ENCODE assay signal across 11 mouse cellular contexts in genomic region chr6:8769803-8770202, GRCm38 (mm10). TPM values are rescaled to one million over a fixed set of nuclear protein-coding genes. Genes with fewer than 3 reads are reported as not detected.
DNase-seq lines count a peak whose midpoint lies in the region; ATAC-seq and TF ChIP-seq lines count a peak whose summit lies in the region.
"Had no signal": no experiment of that assay in that cellular context is flagged by ENCODE, and none has a peak within 500 bp of the region (broad histone marks: within the 10 kb centered on the region; RNA-seq: fewer than 3 reads in every experiment).

No protein-coding gene starts in this region.

- no peak for TF ChIP-seq CTCF in lung, embryonic 14.5 days (IDR thresholded peaks at IDR 0.05; ENCODE audit: low read depth)
- no peak for TF ChIP-seq CTCF in small intestine, adult 2 months (IDR thresholded peaks at IDR 0.05; ENCODE audit: extremely low read depth, insufficient read length, insufficient replicate concordance, low read depth, low read length)
- TF ChIP-seq CTCF in cerebellum, adult 2 months (IDR thresholded peaks at IDR 0.05; ENCODE audit: borderline replicate concordance, insufficient read depth, low read depth, low read length), result no peak
- TF ChIP-seq CTCF in forebrain, postnatal 0 days (IDR thresholded peaks at IDR 0.05; ENCODE audit: low read depth), result no peak

- peaks cover 3 to 5% of the 10 kb centered on the region in 2 experiments; a peak in 1 of 4 replicates for H3K4me1 ChIP-seq in heart, embryonic 14.5 days (ENCODE audit: control insufficient read depth in 2 of 2, insufficient read depth in 2 of 2, low read length in 2 of 2)
- H3K4me1 ChIP-seq in heart, embryonic 11.5 days (ENCODE audit: control insufficient read depth, insufficient read depth, low read length), result 0 out of 2 replicates have a peak, but pooled peaks cover 5% of the 10 kb centered on the region
- 0 out of 2 replicates have a peak, but pooled peaks cover 10% of the 10 kb centered on the region for H3K4me1 ChIP-seq in lung, embryonic 14.5 days (ENCODE audit: insufficient read depth)
- H3K4me1 ChIP-seq in liver, embryonic 15.5 days (replicated peaks), result peaks cover 10% of the 10 kb centered on the region
- H3K4me1 ChIP-seq in small intestine, adult 2 months (ENCODE audit: control insufficient read depth, insufficient read depth, insufficient read length, low read length), result peaks cover 4% of the 10 kb centered on the region; the same call in 1 of the 2 replicates
- no peaks in the 10 kb centered on the region; the same call in 1 of the 2 replicates for H3K4me1 ChIP-seq in cerebellum, adult 2 months (ENCODE audit: control insufficient read depth, insufficient read depth, low read length)
- no peaks in the 10 kb centered on the region for H3K4me1 ChIP-seq in forebrain, postnatal 0 days (ENCODE audit: insufficient read depth)

- no peaks in the 10 kb centered on the region for H3K9me3 ChIP-seq in heart, embryonic 14.5 days (ENCODE audit: control insufficient read depth, low read length)
- no peaks in the 10 kb centered on the region for H3K9me3 ChIP-seq in heart, embryonic 11.5 days (replicated peaks; ENCODE audit: control insufficient read depth, low read length)
- H3K9me3 ChIP-seq in lung, embryonic 14.5 days (ENCODE audit: low read depth, low read length), result no peaks in the 10 kb centered on the region
- H3K9me3 ChIP-seq in liver, embryonic 15.5 days (replicated peaks), result no peaks in the 10 kb centered on the region
- H3K9me3 ChIP-seq in forebrain, postnatal 0 days (ENCODE audit: low read length), result no peaks in the 10 kb centered on the region

- H3K4me3 ChIP-seq in heart, embryonic 14.5 days (ENCODE audit: control insufficient read depth in 1 of 2, insufficient read depth in 1 of 2, low read depth in 1 of 2, low read length in 2 of 2), result no peak overlapping the region
- no peak overlapping the region for H3K4me3 ChIP-seq in heart, embryonic 11.5 days (ENCODE audit: low read depth, low read length)
- H3K4me3 ChIP-seq in lung, embryonic 14.5 days (ENCODE audit: low read depth, low read length), result no peak overlapping the region
- no peak overlapping the region for H3K4me3 ChIP-seq in liver, embryonic 15.5 days (replicated peaks)
- H3K4me3 ChIP-seq in small intestine, adult 2 months (ENCODE audit: low read depth, low read length), result no peak overlapping the region
- H3K4me3 ChIP-seq in cerebellum, adult 2 months (replicated peaks; ENCODE audit: insufficient read depth, low read depth, low read length), result no peak overlapping the region
- no peak overlapping the region for H3K4me3 ChIP-seq in forebrain, postnatal 0 days (ENCODE audit: low read depth, low read length)
- H3K4me3 ChIP-seq: left cerebral cortex, adult 2 months had no signal

- peak; percentile 24 for DNase-seq in lung, embryonic 14.5 days
- DNase-seq in lung, postnatal 14 days, result no peak
- no peak for DNase-seq in cerebellum, adult 2 months
- no peak for DNase-seq in forebrain, postnatal 0 days
- DNase-seq: cerebellum, postnatal 25 days; right cerebral cortex, postnatal 25 days had no signal

- H3K27me3 ChIP-seq in heart, embryonic 14.5 days (ENCODE audit: control insufficient read depth, insufficient read depth, low read length), result no peaks in the 10 kb centered on the region
- no peaks in the 10 kb centered on the region for H3K27me3 ChIP-seq in heart, embryonic 11.5 days (ENCODE audit: control insufficient read depth, insufficient read depth, low read length)
- no peaks in the 10 kb centered on the region for H3K27me3 ChIP-seq in lung, embryonic 14.5 days (ENCODE audit: insufficient read depth, low read length)
- no peaks in the 10 kb centered on the region for H3K27me3 ChIP-seq in liver, embryonic 15.5 days
- H3K27me3 ChIP-seq in small intestine, adult 2 months (ENCODE audit: control insufficient read depth, insufficient read depth, low read length), result no peaks in the 10 kb centered on the region
- no peaks in the 10 kb centered on the region for H3K27me3 ChIP-seq in cerebellum, adult 2 months (ENCODE audit: control insufficient read depth, insufficient read depth, low read length)
- no peaks in the 10 kb centered on the region for H3K27me3 ChIP-seq in forebrain, postnatal 0 days (ENCODE audit: insufficient read depth, low read length)

- no peak for ATAC-seq in heart, embryonic 14.5 days (ENCODE audit: insufficient number of reproducible peaks, insufficient read depth, low FRiP score, low read depth)
- ATAC-seq in heart, embryonic 11.5 days (replicated peaks; ENCODE audit: insufficient number of reproducible peaks, low FRiP score, low TSS enrichment), result no peak
- no peak; the same call in 1 of the 2 replicates for ATAC-seq in lung, embryonic 14.5 days (ENCODE audit: insufficient read depth)
- peak; percentile 54 for ATAC-seq in liver, embryonic 15.5 days (ENCODE audit: insufficient read depth)
- no peak for ATAC-seq in forebrain, postnatal 0 days

- no peak overlapping the region for H3K9ac ChIP-seq in heart, embryonic 14.5 days (ENCODE audit: low read length)
- H3K9ac ChIP-seq in heart, embryonic 11.5 days (ENCODE audit: low read depth, low read length), result no peak overlapping the region
- H3K9ac ChIP-seq in lung, embryonic 14.5 days, result no peak overlapping the region
- H3K9ac ChIP-seq in liver, embryonic 15.5 days, result no peak overlapping the region
- H3K9ac ChIP-seq in forebrain, postnatal 0 days, result no peak overlapping the region

- TF ChIP-seq POLR2A in small intestine, adult 2 months (IDR thresholded peaks at IDR 0.05; ENCODE audit: low read depth, low read length), result no peak
- no peak for TF ChIP-seq POLR2A in cerebellum, adult 2 months (IDR thresholded peaks at IDR 0.05; ENCODE audit: borderline replicate concordance, insufficient read depth, low read length)

- peak overlapping the region in 1 of 2 experiments; percentile 43; a peak in 2 of 4 replicates for H3K27ac ChIP-seq in heart, embryonic 14.5 days (replicated peaks in 1 of 2; ENCODE audit: control insufficient read depth in 1 of 2, insufficient read depth in 1 of 2, low read depth in 2 of 2, low read length in 2 of 2)
- no peak overlapping the region for H3K27ac ChIP-seq in heart, embryonic 11.5 days (ENCODE audit: low read depth, low read length)
- peak overlapping the region; percentile 7; the same call in 1 of the 2 replicates for H3K27ac ChIP-seq in lung, embryonic 14.5 days (ENCODE audit: low read depth)
- H3K27ac ChIP-seq in liver, embryonic 15.5 days (replicated peaks), result no peak overlapping the region
- H3K27ac ChIP-seq in small intestine, adult 2 months (ENCODE audit: insufficient read depth, low read depth, low read length), result peak overlapping the region; percentile 4
- H3K27ac ChIP-seq in cerebellum, adult 2 months (ENCODE audit: insufficient read depth, low read length), result no peak overlapping the region
- H3K27ac ChIP-seq in forebrain, postnatal 0 days (ENCODE audit: low read depth, low read length), result no peak overlapping the region
- H3K27ac ChIP-seq: left cerebral cortex, adult 2 months had no signal

- 0 out of 2 replicates have a peak overlapping the region, but pooled peaks have one; percentile 1 for H3K4me2 ChIP-seq in heart, embryonic 14.5 days (ENCODE audit: low read length)
- no peak overlapping the region for H3K4me2 ChIP-seq in heart, embryonic 11.5 days
- peak overlapping the region; percentile 20; the same call in 1 of the 2 replicates for H3K4me2 ChIP-seq in lung, embryonic 14.5 days
- H3K4me2 ChIP-seq in liver, embryonic 15.5 days, result peak overlapping the region; percentile 33
- H3K4me2 ChIP-seq in forebrain, postnatal 0 days (ENCODE audit: low read depth), result no peak overlapping the region

- 29% methylated on average over 6 of the region's 6 CpGs for WGBS in heart, embryonic 14.5 days
- 28% methylated on average over 6 of the region's 6 CpGs for WGBS in heart, embryonic 11.5 days (ENCODE audit: insufficient replicate concordance)
- WGBS in lung, embryonic 14.5 days, result 30% methylated on average over 6 of the region's 6 CpGs
- WGBS in liver, embryonic 15.5 days (ENCODE audit: insufficient replicate concordance), result 16% methylated on average over 6 of the region's 6 CpGs
- WGBS in small intestine, adult 2 months, result 67% methylated on average over 6 of the region's 6 CpGs
- 67% methylated on average over 6 of the region's 6 CpGs for WGBS in cerebellum, adult 2 months
- WGBS in forebrain, postnatal 0 days, result 49% methylated on average over 6 of the region's 6 CpGs

- H3K36me3 ChIP-seq in heart, embryonic 14.5 days (ENCODE audit: control insufficient read depth, insufficient read depth, low read length), result no peaks in the 10 kb centered on the region
- no peaks in the 10 kb centered on the region for H3K36me3 ChIP-seq in heart, embryonic 11.5 days (ENCODE audit: control insufficient read depth, insufficient read depth, low read length)
- H3K36me3 ChIP-seq in lung, embryonic 14.5 days (ENCODE audit: insufficient read depth), result no peaks in the 10 kb centered on the region
- H3K36me3 ChIP-seq in liver, embryonic 15.5 days (replicated peaks), result no peaks in the 10 kb centered on the region
- no peaks in the 10 kb centered on the region for H3K36me3 ChIP-seq in small intestine, adult 2 months (ENCODE audit: control insufficient read depth, insufficient read depth, low read length)
- peaks cover under 1% of the 10 kb centered on the region; the same call in 1 of the 2 replicates for H3K36me3 ChIP-seq in forebrain, postnatal 0 days (ENCODE audit: insufficient read depth)

RNA-seq across cellular contexts. Expression of gene Ica1, which starts 8.5 kb away (rescaled TPM):
- 26.0 and 29.3 TPM in 2 replicates for polyA plus RNA-seq in heart, embryonic 14.5 days (2014; fragmentation: Nextera tagmentation; extraction: Ambion mirVana)
- polyA plus RNA-seq in heart, embryonic 11.5 days (2014; fragmentation: Nextera tagmentation; extraction: Ambion mirVana), result 36.9 and 37.1 TPM in 2 replicates
- 35.4 and 40.8 TPM in 2 replicates for polyA plus RNA-seq in lung, embryonic 14.5 days (2014; fragmentation: Nextera tagmentation; extraction: Ambion mirVana)
- polyA plus RNA-seq in liver, embryonic 15.5 days (2015; fragmentation: Nextera tagmentation; extraction: Ambion mirVana), result 5.3 and 5.6 TPM in 2 replicates
- polyA plus RNA-seq in small intestine, adult 2 months (2012; rRNA removed), result 1.3 and 1.5 TPM in 2 replicates
- polyA plus RNA-seq in cerebellum, adult 2 months (2012; rRNA removed), result 36.1 and 37.8 TPM in 2 replicates
- total RNA-seq in forebrain, postnatal 0 days (2014; rRNA removed), result 64.4 and 72.5 TPM in 2 replicates
- 92.0 and 98.6 TPM in 2 replicates for polyA plus RNA-seq in forebrain, postnatal 0 days (2015; fragmentation: Nextera tagmentation; extraction: Ambion mirVana)

Comparison
In these comparisons a context has a peak if more than half of its experiments do, and no peak if none do; other contexts are left out.
1. H3K4me2 ChIP-seq: peak in heart, embryonic 14.5 days (single experiment), lung, embryonic 14.5 days (single experiment) and liver, embryonic 15.5 days (single experiment); none in heart, embryonic 11.5 days (single experiment) and forebrain, postnatal 0 days (single experiment).
2. H3K27ac ChIP-seq: peak in lung, embryonic 14.5 days (single experiment) and small intestine, adult 2 months (single experiment); none in heart, embryonic 11.5 days (single experiment), liver, embryonic 15.5 days (single experiment), cerebellum, adult 2 months (single experiment) and forebrain, postnatal 0 days (single experiment).